Mouse (Mus musculus): ENCODE measurements around the gene Wfdc18. TPM values are rescaled to one million over a fixed set of nuclear protein-coding genes. Genes with fewer than 3 reads are reported as not detected.

Wfdc18 gene
- not detected for total RNA-seq (2021)

DNA sequence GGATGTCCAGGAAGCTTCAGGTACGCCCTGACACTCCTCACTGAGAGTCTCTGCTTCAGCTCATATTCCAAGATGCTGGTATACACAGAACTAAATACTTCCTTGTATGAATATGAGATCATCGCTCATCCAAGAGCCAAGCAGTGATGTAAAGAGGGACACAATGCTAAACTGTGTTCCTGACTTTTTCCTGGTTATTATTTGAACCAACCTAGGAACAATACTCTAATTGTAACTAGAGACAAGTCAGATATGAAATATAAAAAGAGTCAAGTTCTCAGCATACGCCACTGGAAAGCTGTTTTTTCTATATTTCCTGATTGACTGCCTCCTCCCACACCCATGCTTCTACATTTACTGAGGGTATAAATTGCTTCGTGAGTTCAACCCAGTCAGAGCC is at the start of gene Wfdc18:
TSS of gene Wfdc18 (plus strand) at position 301 of the 400 bp plus-strand sequence.
- DNase-seq = no peak
- intact Hi-C loops (cut with DNase I) = no loop called here

DNA sequence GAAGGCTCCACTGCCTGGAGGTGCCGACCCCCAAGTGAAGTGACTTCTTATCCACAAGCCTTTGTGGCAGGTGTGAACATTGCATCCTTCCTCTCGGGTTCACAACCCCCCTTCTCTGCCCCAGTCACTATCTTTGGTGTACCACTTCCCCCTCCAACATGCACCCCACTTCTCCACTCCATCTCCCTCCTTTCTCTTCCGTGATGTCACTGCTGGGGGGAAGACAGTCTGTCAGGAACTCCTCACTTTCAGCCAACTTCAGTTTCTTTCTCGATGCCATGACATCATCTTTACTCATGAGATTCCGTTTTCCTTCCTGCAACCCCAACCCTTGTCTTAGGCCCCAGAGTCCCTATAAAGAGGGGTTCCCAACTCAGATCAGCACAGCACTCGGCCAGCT is 46.6 kb upstream of the Wfdc18 start, which contains the start of gene Ccl4:
TSS of gene Ccl4 (plus strand) at position 381 of the 400 bp plus-strand sequence.
- DNase-seq = no peak
- intact Hi-C loops (cut with DNase I) = no loop called here

DNA sequence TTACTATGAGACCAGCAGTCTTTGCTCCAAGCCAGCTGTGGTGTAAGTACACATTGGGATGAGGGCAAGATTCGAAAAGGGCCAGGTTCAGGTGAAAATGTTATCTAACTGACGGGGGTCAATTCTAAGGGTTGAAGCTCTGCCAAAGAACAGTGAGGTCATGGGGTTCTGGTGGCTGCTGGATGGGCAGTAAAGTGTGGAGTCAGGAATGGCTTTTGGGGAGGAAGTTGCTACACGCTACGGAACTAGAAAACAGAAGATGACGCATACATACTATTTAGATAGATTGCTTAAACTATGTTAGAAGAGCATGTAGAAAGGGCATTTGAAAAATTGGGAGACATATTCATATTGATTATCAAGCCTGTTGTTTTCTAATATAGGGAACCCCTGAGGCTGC is 45.3 kb upstream of the Wfdc18 start:
- DNase-seq = no peak
- intact Hi-C loops (cut with DNase I) = no loop called here

DNA sequence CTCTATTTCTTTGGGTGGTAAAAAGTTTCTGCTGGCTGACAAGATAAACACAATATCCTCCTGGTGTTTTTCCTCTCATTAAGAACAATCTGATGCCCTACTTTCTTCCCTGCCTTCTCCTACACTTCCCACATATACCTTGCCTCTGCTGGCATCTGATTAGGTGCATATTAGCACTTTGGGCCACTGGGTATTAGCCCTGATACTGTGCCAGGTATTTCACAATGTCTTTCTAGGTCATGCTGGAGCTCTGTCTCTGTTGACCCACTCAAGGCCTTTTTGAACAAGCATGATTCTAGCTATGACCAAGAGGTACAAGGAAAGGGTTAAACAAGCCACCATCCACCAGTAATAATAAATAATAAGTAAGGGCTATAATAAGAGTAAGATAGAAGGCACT is 37.1 kb upstream of the Wfdc18 start:
- intact Hi-C loops (cut with DNase I) = no loop called here

DNA sequence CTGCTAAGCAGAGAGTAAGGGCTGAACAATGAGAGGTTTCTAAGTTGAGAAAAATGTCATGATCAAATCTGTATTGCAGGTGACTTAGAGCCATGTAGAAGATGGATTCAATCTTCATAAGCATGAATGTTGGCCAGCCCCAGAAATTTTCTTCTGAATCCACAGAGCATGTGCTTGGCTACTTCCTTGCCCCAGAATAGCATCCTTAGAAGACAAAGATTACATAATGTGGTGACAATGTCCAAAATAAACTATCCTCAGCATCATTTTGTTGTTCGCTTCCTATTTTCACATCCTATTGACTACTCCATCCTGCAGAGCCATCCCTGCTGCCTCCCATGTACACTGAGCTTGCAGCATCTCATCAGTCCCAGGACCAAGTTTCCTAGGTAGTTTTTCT is 33.1 kb upstream of the Wfdc18 start:
- no peak for DNase-seq
- intact Hi-C loops (cut with DNase I) = no loop called here

More for the DNA sequence above, 37.1 kb upstream of the Wfdc18 start:
- no peak for DNase-seq

DNA sequence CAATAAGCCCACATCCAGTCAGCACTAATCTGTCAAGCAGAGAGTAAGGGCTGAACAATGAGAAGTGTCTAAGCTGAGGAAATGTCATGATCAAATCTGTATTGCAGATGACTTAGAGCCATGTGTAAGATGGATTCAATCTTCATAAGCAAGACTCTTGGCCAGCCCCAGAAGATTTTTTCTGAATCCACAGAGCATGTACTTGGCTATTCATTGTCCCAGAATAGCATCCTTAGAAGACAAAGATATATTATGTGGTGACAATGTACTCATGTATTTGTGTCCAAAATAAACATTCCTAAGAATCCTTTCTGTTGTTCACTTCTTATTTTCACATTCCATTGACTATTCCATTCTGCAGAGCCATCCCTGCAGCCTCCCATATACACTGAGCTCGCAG is 18.9 kb upstream of the Wfdc18 start:
- DNase-seq = no peak
- intact Hi-C loops (cut with DNase I) = no loop called here

DNA sequence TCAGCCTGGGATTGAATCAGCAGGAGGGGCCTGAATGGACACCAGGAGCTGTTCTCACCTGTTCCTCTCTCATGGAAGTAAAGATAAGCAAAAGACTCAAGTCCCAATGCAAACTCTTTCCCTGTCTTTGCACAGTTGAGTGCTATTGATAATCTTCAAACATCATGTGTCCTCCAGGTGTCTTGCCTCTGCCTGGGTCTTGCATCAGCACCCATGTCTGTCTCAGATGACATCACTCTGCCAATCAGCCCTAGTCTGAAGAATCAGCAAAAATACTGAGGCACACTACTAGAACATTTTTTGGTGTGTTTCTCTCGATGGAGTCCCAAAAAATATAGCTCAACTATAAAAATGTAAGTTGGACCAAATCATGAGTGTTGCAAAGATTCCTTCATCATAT is 16.8 kb upstream of the Wfdc18 start:
- intact Hi-C loops (cut with DNase I) = no loop called here
- DNase-seq = no peak

DNA sequence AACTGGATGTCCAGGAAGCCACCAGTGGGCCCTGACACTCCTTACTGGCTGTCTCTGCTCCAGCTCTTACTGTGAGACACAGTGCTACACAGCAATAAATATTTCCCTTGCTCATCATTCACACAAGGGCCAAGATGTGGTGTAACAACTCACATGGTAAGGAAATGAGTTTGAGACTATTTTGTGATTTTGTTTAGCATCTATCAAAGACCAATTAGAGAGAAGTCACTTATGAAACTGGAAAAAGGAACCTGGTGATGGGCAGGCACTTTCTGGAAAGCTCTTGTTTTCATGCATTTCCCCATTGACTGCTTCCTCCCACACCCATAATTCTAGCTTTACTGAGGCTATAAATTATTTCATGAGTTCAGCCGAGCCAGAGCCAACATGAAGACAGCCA is 5.1 kb upstream of the Wfdc18 start, which contains the start of gene Wfdc17:
TSS of gene Wfdc17 (plus strand) at position 287 of the 400 bp plus-strand sequence.
- no peak for DNase-seq
- intact Hi-C loops (cut with DNase I) = loop anchor here (1.0 kb wide), 1 partner anchor 16 kb away; no protein-coding TSS in a partner anchor

DNA sequence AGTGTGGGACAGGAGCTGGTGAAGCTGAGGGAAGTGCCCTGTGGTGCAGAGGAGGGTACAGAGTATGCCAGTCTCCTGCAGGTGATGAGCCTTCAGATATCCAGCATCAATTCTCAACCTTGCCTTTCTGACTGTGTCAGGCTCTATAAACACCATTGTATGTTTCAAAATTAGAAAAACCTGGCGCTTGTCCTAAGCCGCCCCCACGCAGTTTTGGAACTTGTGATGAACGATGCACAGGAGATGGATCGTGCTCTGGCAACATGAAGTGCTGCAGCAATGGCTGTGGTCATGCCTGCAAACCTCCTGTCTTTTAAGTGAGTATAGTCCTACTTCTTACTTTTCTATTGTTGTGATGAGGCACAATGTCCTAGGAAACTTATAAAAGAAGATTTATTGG is 868 bp downstream of the Wfdc18 start:
- no peak for DNase-seq
- intact Hi-C loops (cut with DNase I) = no loop called here

DNA sequence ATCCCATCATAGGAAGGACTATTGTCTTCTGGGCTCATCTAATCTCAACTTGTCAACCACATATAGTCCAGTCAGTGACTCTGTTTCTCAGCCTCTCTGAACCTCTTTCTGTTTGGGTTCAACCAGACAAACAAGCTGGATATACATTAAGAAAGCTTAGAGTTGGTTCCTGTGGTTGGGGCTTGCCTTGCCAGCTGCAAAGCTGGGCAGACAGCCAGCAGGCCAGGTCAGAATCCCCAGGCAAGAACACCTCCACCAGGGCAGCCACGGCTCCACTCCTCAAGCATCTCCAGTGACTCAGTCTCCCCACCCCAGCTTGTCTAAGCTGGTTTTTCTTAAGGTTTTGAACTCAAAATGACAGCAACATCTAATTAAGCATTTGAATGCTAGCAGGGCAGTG is 3.9 kb downstream of the Wfdc18 start:
- intact Hi-C loops (cut with DNase I) = no loop called here
- DNase-seq = no peak

DNA sequence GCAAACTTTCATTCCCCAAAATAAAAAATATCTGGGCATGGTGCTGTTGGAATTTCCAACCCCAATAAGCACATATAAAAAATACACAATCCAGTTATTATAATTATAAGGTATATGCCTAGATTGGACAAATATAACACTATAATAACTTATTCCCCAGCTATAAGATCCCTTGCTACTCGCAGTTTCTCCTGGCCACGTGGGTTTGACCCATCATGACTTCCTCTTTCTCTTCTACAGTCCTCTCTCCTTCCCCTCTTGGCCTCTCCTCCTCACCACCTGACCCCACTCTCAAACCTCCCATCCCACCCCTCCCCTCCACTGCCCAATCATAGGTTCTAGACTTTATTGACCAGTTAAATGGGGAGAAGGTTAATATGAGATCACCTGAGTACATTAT is 5.1 kb downstream of the Wfdc18 start:
- intact Hi-C loops (cut with DNase I) = no loop called here
- no peak for DNase-seq

DNA sequence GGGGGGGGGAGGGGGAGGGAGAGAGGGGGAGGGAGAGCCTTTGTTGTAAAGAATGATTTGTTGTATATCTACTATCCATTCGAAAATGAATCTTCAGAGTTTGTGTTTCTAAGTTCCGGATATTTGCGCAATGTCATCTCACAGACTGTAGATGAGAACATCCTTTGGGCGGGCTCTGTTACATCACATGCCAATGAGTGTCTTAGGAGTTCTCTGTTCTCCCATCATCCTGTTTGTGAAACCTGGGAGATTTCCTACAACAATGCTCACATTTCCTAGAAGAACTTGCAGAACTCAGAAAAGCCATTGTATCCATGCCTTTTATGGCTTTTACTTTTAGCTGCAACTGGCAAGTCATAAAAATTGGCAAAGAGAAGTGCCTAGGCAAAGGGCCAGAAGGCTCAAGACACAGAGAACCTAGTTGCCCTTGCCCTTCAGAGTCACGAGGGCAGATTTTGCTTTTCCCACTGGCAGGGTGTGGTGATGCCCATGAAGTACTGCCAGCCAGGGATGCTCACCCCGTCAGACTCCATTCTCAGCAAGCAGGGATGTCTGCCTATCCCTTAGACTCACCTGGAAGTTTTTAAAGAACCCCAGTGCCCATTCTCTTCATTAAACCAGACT is 8.3 kb downstream of the Wfdc18 start:
- intact Hi-C loops (cut with DNase I) = no loop called here

DNA sequence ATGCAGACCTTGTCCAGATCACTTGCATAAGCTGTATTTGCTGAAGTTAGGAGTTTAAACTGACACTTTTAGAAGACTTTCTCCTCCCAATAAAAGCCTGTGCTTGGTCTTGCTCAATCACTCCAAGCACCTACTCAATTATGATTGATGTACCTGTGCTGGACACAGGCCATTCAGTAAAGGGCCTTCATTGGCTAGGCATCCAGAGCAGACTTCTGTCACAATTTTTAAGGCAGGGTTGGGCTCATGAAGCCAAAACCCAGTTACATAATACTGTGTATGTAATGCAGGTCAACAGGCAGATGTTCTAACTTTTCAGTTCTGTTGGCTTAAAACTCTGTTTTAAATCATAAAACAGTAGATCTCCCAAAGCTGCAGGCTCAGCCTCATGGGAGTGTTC is 12.0 kb downstream of the Wfdc18 start:
- DNase-seq = no peak
- intact Hi-C loops (cut with DNase I) = no loop called here

More for the DNA sequence above, 8.3 kb downstream of the Wfdc18 start:
- DNase-seq = no peak

DNA sequence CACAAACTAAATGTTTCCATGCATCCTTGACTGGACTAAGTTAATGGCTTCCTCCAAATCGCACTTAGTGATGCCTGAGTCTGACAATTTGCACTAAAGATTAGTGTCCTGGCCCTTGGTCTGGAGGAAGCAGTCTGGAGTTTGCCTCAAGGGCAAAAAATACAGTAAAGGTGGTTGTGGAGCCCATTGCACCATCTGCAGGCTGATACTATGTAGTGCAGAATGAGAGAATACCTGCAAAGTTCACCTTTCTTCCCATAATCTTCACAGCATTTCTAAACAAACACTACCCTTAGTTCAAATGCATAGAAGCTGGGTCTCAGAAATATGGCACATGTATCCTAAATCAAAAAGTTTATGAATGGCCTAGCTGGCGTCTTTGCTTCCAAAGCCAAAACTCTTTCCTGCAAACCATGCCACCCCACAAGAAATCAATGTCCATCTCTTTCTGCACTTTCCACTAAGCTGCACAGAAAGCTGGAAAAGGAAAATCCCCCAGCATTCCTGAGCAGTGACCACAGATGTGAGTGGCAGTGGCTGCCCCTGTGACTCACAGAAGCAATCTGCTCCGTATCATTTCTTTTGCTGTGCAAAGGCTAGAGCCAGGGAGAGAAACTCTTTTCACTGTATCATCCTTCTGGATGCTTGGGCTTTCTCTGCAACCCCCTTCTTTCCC is 20.1 kb downstream of the Wfdc18 start:
- DNase-seq = no peak
- intact Hi-C loops (cut with DNase I) = no loop called here

DNA sequence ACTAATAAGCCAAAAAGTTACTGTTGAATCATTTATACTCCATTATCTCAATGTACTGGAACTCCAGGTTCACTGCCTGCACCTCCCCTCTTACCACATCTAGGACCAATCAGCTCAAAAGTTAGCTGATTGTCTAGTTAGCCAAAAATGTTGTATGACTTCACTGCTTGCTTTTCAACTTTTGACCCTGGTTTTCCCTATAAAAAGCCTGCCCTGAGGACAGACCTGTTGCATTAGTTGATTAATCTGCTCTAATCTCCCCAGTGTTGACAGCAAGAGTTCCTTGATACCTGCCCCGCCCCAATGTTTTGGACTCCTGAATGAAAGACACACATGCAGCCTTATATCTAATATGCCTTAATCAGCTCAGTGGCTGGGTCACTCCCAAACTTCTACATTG is 22.3 kb downstream of the Wfdc18 start:
- DNase-seq = no peak
- intact Hi-C loops (cut with DNase I) = no loop called here

DNA sequence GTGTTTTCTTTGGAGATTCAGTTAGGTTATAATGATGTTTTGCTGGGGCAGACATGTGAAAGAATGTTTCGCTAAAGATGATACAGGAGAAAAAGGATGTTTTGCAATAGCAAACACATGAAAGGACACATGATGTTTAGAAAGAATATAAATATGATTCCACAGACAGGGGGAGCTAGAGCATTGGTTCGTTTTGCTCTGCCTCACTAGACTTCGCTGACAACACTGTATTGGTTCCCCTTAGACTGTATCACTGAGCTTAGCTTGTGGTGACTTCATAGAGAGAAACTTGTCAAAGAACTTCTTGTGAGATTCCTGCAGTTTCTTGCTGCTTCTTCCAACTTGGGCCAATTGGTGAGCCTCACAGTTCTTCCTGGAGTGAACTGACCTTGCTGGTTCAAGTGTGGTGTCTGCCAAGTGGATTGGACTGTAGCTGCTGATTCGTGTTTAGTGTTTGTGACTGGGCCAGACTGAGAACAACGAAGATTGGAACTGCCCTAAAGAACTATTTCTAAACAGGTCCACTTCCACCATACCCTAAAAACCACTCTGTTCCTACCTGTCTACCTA is 24.3 kb downstream of the Wfdc18 start:
- intact Hi-C loops (cut with DNase I) = no loop called here
- no peak for DNase-seq

DNA sequence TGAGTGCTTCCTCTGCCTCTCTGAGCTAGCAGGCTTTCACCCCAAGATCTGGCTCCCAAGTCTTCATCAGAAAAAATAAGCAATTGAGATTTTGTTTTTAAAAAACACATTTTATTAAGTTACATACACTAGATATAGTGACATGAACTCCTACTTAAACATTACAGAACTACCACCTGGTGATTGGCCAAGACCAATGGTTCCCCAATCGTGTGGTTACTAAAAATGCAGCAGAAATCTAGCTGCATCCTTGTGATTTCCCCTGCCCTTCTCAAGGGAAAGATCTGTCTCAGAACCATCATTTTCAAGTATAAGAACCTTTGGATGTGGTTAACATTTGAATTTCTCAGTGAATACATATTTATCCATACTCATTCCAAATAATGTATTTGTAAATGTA is 25.4 kb downstream of the Wfdc18 start:
- intact Hi-C loops (cut with DNase I) = no loop called here
- no peak for DNase-seq

DNA sequence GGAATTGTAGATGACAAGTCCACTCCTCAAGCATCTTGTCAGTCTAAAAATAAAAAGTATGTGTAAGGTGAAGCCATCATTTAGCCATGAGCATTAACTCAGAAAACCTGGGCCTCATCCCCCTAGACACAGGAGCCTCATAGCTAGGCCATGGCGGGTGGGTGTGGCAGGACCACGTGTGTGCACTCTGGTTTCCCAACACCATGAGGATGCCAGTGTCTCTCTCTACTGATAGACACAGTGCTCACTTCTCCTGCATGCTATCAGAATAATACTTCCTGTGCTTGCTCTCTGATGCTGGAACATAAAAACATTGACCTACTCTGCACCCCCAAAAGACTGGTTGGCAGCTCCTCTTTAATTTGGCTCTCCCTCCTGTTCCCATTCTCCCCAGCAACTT is 27.1 kb downstream of the Wfdc18 start:
- no peak for DNase-seq
- intact Hi-C loops (cut with DNase I) = no loop called here

DNA sequence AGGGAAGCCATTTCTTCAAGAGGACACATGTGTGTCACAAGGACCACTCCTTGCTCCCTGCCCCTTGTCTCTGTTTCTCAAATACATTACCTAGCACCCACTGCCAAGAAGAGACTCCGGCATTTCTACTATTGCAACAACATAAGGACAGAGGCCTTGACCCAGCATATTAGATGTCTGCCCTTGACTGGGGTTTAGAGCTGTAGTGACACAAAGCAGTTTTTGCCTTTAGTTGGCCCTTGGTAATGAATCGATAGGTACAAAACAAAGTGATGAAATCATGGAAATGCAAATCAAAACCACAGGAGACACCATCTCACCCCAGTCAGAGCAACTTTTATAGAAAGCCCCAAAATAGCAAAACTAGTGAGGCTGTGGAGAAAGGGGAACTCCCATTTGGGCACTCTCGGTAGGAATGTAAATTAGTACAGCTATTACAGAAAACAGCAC is 28.3 kb downstream of the Wfdc18 start:
- intact Hi-C loops (cut with DNase I) = no loop called here

DNA sequence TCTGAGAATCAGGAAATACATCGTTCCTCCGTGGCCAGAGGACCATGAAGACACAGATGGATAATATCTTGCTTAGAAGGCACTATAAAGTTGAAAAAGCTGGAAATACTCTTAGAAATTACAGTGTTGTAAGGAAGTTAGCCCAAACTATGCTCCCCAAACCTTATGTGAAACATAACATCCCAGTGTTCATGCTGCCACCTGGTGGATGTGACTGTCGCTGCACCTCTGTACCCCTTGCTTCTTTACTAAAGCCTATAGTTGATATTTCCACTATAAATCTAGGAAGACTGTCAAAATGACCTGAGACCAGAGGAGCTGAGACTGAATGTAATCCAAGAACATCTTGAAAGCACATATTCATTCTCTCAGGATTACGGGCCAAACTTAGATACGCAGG is 30.4 kb downstream of the Wfdc18 start:
- peak; percentile 74 for DNase-seq
- intact Hi-C loops (cut with DNase I) = loop anchor here (1.0 kb wide), 1 partner anchor 183 kb away; no protein-coding TSS in a partner anchor

More for the DNA sequence above, 28.3 kb downstream of the Wfdc18 start:
- DNase-seq = no peak

DNA sequence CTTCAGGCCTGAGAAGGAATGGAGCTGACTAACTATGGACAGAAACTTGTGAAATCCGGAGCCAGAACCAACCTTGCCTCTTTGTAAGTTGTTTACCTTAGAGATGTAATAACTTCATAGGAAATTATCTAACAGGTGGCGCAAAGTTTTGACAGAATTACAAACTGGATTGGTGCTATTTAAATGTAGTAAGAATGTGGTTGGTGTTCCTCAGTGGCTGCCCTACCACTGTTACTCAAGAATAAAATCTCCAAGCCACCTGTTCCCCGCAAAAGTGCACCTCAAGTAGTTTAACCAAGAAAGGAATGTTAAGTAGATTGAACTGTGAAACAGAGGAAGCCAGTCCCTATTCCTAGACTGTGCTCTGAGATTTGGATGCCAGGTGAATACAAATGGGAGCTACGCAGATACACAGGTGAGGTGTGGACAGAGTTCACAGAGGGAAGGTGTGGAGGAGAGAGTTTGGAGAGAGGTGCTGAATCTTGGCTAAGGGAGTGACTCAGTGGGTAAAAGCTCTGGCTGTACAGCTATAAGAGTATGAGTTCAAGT is 31.7 kb downstream of the Wfdc18 start:
- DNase-seq = no peak
- intact Hi-C loops (cut with DNase I) = no loop called here

DNA sequence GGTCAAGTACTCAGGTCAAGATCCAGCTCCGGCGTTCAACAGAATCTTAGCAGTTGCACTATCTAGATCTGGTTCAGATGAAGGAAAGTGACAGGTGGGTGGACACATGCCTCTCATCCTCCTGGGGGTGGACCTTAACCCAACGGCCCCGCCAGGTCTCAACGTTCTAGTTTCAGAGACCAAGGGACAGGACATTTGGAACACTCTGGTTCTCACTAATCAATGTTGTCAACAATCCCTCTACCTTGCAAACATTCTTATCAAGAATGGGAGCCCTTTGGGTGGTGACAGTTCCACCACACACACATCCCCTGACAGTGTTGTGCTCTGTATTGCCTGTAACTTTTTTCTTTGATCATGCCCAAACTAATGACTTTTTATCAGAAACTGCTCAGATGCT is 33.0 kb downstream of the Wfdc18 start:
- no peak for DNase-seq
- intact Hi-C loops (cut with DNase I) = no loop called here
